Mouse (Mus musculus): ENCODE data around the gene Sall4. TPM values are rescaled to one million over a fixed set of nuclear protein-coding genes. Genes with fewer than 3 reads are reported as not detected.

Gene Sall4
- total and polyA plus RNA-seq, 3 experiments, result not detected

GRCm38 (mm10) chr2:168809895-168810294, 42.2 kb upstream of the Sall4 start:
- Histone ChIP-seq H3K79me2 (ENCODE audit: control insufficient read depth, insufficient read depth, low read length, poor library complexity) (no peaks in the 10 kb centered on the region), H3K4me1 (ENCODE audit: control insufficient read depth in 1 of 2, insufficient read depth in 2 of 2, low read length in 2 of 2) (no peaks in the 10 kb centered on the region), H3K27me3 (ENCODE audit: control insufficient read depth in 1 of 2, insufficient read depth in 2 of 2, low read length in 2 of 2) (no peaks in the 10 kb centered on the region), H3K4me3 (ENCODE audit: control insufficient read depth in 1 of 2, insufficient read depth in 1 of 2, low read depth in 2 of 2, low read length in 2 of 2) (no peak overlapping the region), H3K36me3 (ENCODE audit: control insufficient read depth in 1 of 2, insufficient read depth in 2 of 2, low read length in 2 of 2) (no peaks in the 10 kb centered on the region), H3K27ac (ENCODE audit: control insufficient read depth, low read depth, low read length) (no peak overlapping the region), H3K9ac (ENCODE audit: control insufficient read depth, low read depth, low read length, poor library complexity, severe bottlenecking) (no peak overlapping the region), H3K9me3 (replicated peaks; ENCODE audit: insufficient read depth, low read length) (no peaks in the 10 kb centered on the region)
- TF ChIP-seq POLR2A (IDR thresholded peaks at IDR 0.05; ENCODE audit: control insufficient read depth in 1 of 2, insufficient read depth in 1 of 2, low read depth in 1 of 2, low read length in 2 of 2, poor library complexity in 1 of 2), result no peak
- no peak for TF ChIP-seq GABPA (IDR thresholded peaks at IDR 0.05; ENCODE audit: low read depth, low read length)
- TF ChIP-seq ZKSCAN1 (IDR thresholded peaks at IDR 0.05; ENCODE audit: low read depth, low read length), result no peak
- TF ChIP-seq MAX (IDR thresholded peaks at IDR 0.05; ENCODE audit: low read length), result no peak
- no peak for TF ChIP-seq UBTF (IDR thresholded peaks at IDR 0.05; ENCODE audit: borderline replicate concordance, insufficient read depth, low read depth, low read length)
- TF ChIP-seq USF1 (IDR thresholded peaks at IDR 0.05; ENCODE audit: low read depth, low read length), result no peak
- no peak for TF ChIP-seq MXI1 (IDR thresholded peaks at IDR 0.05; ENCODE audit: low read depth, low read length)
- no peak for DNase-seq (ENCODE audit: low read depth, low spot score)

DNA sequence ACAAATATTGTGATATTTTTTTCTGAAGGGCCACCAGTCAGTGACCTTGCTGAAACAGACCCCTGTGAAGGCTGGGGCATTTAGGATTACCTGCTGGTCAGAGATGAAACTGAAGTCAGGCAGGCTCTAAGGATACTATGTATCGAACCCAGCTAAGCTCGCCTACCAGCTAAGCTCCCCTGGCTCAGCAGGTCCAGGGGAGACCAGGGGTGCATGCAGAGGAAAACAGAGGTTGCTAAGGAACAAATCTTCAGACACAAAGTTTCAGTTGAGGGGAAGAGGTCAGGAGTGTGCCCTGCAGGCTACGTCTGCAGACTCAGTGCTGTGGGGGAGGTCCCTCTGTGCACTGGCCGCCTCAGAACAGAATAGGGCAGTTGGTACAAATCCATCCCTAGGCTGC, 39.9 kb upstream of the Sall4 start:
- no peak for DNase-seq (ENCODE audit: low read depth, low spot score)
- Histone ChIP-seq H3K36me3 (ENCODE audit: control insufficient read depth in 1 of 2, insufficient read depth in 2 of 2, low read length in 2 of 2) (no peaks in the 10 kb centered on the region), H3K4me1 (ENCODE audit: control insufficient read depth in 1 of 2, insufficient read depth in 2 of 2, low read length in 2 of 2) (no peaks in the 10 kb centered on the region), H3K9me3 (replicated peaks; ENCODE audit: insufficient read depth, low read length) (no peaks in the 10 kb centered on the region), H3K9ac (ENCODE audit: control insufficient read depth, low read depth, low read length, poor library complexity, severe bottlenecking) (no peak overlapping the region), H3K27me3 (ENCODE audit: control insufficient read depth in 1 of 2, insufficient read depth in 2 of 2, low read length in 2 of 2) (no peaks in the 10 kb centered on the region), H3K27ac (ENCODE audit: control insufficient read depth, low read depth, low read length) (no peak overlapping the region), H3K79me2 (ENCODE audit: control insufficient read depth, insufficient read depth, low read length, poor library complexity) (no peaks in the 10 kb centered on the region), H3K4me3 (ENCODE audit: control insufficient read depth in 1 of 2, insufficient read depth in 1 of 2, low read depth in 2 of 2, low read length in 2 of 2) (no peak overlapping the region)
- TF ChIP-seq CTCF (IDR thresholded peaks at IDR 0.05 in 2 of 3, conservative IDR thresholded peaks at IDR 0.05 in 1 of 3; ENCODE audit: control insufficient read depth in 1 of 3, insufficient read depth in 1 of 3, low read depth in 2 of 3, low read length in 3 of 3, poor library complexity in 1 of 3, severe bottlenecking in 1 of 3), result no peak
- TF ChIP-seq ZMIZ1 (IDR thresholded peaks at IDR 0.05; ENCODE audit: low read depth, low read length), result no peak
- TF ChIP-seq MYB (IDR thresholded peaks at IDR 0.05; ENCODE audit: low read depth, low read length), result no peak
- no peak for TF ChIP-seq SMC3 (IDR thresholded peaks at IDR 0.05; ENCODE audit: low read depth, low read length)
- TF ChIP-seq GATA1 (IDR thresholded peaks at IDR 0.05; ENCODE audit: low read depth, low read length), result no peak
- TF ChIP-seq POLR2A (IDR thresholded peaks at IDR 0.05; ENCODE audit: control insufficient read depth in 1 of 2, insufficient read depth in 1 of 2, low read depth in 1 of 2, low read length in 2 of 2, poor library complexity in 1 of 2), result no peak
- no peak for TF ChIP-seq UBTF (IDR thresholded peaks at IDR 0.05; ENCODE audit: borderline replicate concordance, insufficient read depth, low read depth, low read length)
- no peak for TF ChIP-seq POLR2AphosphoS5 (IDR thresholded peaks at IDR 0.05; ENCODE audit: borderline replicate concordance, low read depth, low read length)
- TF ChIP-seq JUND (IDR thresholded peaks at IDR 0.05; ENCODE audit: low read depth, low read length), result no peak
- TF ChIP-seq RCOR1 (IDR thresholded peaks at IDR 0.05; ENCODE audit: low read depth, low read length), result no peak
- TF ChIP-seq ZC3H11A (IDR thresholded peaks at IDR 0.05; ENCODE audit: low read depth, low read length), result no peak
- TF ChIP-seq ETS1 (IDR thresholded peaks at IDR 0.05; ENCODE audit: low read depth, low read length), result no peak
- TF ChIP-seq HCFC1 (IDR thresholded peaks at IDR 0.05; ENCODE audit: low read depth, low read length), result no peak

All from MEL (cell line).